Mouse (Mus musculus) testis, postnatal 10 days (tissue): ENCODE measurements around the gene Eif2b5.
A peak's percentile ranks its signal among the peaks of the same experiment; 100 is the strongest.

ENCODE experiments used
- DNase-seq: peaks from one replicate; pipeline ENCODE4 v3.0.0; 2021; ENCODE audit warnings: low spot score

Gene Eif2b5

DNA sequence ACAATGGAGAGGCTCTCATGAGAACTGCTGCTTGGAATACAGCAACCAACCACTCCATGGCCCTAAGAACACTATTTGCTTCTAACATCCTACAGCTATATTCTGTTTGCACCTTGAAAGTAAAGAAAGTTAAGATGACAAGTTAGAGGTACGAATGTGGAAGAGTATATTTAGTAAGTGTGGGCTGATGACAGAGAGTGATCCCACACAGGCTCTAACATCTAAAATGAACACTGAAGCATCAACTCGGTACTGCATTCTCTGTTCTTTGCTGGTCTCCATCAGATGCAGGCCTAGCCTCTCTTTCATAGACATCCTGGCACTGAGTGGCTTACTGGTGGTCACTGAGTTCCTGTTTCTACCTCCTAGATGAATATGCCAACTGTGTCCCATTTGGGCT lies 9.4 kb upstream of the Eif2b5 start:
- no peak for DNase-seq

DNA sequence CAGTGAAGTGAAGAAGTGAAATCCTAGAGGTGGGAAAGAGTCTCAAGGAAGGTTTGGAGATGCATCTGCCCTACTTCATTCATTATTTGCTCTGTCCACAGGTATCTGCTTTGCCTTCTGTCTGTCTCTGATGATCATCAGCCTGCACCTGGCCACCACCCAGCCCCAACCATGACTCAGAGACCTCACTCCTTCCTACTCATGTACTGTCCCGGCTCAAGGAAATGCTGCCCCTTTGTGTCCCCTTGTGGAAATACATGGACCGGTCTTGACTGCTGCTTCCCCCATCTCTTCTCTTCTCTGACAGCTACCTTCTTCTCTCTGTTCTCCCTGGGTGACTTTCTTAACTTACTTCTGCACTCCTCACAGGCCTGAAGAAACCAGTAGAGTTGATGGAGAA lies 8.0 kb upstream of the Eif2b5 start:
- peak; percentile 52 for DNase-seq

DNA sequence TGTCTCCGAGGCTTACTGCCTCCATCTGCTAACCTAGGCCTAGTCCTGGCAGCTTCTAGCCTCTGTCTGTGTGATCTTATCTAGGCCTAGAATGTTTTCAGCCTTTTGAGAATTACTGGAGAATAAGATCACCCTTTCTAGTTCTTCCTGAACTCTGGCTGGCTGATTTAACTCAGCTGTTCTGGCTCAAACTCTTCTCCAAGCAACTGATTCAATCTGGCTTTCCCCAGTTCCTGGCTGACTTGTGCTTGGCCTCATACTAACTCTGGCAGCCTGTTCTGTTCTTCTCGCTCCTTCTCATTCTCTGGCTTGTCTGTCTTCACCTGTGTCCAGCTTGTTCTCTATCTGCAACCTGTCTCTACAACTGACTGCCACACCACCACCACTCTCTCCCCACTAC lies 7.3 kb upstream of the Eif2b5 start:
- no peak for DNase-seq

DNA sequence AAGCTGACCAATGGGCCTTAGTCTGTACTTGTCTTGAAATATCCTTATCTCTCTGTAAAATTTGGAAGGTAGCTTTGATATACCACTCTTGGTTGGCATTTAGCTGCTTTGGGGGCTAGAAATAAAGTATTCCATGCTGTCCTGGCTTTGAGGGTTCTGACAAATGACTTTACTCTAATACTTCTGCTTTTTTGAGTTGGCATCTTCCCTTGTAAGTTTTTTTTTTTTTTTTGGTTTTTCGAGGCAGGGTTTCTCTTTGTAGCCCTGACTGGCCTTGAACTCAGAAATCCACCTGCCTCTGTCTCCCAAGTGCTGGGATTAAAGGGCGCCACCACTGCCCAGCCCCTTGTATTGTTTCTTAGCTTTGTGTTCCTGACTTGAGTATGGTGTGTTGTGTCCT lies 5.2 kb upstream of the Eif2b5 start:
- DNase-seq, result no peak

DNA sequence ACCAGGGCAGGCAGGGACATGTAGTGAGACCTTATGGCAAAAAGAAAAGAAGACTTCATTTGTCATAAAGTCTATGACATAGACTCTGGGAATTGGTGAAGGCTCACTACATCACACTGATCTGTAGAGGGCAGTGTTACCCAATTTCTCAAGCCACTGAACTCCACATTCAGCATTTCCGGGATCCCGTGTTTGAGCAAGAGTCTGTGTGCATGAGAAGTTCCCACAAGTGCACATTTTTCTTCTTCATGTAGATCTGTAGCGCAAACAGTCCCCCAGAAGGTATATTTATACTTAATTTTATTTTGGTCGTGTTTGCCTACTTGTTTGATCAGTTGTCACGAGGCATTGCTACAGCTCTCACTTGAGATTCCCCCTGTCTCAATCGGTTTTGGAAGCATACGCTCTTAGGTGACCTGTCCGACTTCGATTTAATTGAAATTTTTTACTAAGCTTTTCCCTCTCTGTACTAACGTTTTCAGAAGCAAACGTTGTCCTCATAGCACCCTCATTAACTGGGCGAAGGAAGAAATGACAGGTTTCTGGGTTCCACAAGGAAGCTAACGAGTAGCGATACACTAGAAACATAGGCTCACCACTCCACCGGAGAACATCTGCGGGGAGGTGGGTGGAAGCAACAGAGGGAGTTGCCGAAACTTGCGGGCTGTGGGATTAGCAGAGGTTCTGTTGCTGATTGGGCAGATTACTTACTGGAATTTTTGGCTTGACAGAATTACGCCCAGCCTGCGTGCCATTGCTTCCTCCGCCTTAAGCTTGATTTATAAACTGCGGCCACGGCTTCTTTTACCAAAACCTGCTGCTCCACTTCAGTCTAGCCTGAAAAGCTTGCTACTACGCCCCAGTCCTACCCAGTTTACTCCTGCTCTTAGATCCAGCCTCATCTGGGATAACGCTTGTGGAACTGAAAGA lies 1.7 kb upstream of the Eif2b5 start:
- no peak for DNase-seq

DNA sequence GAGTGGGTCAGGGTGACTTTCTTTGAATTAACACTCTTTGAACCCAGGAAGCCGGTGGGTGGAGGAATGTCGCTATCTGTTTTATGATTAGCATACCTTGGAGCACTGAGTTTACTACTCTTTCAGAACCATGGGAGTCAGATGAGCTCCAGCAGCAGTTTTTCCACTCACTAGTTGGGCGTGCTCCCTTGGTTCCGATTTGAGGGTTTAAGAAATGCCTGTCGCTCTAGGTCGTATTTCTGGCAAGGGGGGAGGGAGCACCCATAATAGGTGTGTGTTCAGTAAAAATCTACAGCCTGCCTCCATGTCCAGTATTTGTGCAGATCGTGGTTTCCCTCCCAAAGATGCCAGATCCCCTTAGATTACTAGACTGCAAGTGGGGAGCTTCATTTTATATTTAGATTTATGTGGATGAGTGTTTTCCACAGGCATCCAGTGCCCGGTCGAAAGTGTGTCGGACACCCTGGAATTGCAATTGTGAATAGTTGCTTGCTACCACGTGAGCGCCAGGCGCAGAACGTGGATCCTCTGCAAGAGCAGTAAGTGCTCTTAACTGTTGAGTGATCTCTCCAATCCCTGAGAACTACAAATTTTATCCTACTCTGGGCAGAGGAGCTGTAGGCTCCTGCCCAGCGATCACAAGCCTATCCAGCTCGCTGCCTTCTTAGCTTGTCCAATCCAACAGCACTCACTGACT lies 489 bp upstream of the Eif2b5 start:
- no peak for DNase-seq

DNA sequence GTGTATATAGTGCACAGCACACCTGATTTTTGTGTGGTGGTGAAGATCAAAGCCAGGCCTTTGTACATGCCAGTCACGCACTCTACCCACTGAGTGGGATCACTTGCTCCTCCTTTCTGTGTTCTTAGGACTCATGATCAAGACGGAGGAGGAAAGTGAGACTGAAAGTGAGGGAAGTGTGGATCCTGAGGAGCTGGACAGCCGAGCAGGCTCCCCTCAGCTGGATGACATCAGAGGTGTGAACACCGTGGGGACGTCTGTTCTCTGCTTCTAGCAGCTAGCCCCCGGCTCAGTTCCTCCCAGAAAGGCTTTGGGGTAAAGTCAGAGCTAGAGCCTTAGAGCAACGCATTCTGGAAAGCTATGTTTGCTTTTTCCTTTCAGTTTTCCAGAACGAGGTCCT lies 7.4 kb downstream of the Eif2b5 start:
- no peak for DNase-seq

DNA sequence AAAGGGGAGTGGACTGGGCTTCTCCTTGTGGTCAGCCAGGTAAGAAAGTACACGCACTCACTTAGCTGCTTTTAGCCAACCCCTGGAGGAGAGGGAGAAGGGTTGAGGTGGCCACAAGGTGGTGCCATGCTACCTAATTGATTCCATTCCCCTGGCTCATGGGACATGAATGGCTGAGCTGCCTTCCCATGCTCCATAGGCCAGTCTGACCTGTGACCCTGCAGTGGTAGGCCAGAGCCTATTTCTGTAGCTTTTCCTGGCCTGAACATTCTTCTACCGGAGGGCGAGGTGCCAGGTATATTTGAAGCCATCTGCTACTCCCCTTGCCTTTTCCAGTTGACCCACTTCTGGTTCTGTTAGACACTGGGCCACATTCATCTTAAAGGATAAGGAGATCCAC lies 10.7 kb downstream of the Eif2b5 start:
- DNase-seq, result peak; percentile 69

DNA sequence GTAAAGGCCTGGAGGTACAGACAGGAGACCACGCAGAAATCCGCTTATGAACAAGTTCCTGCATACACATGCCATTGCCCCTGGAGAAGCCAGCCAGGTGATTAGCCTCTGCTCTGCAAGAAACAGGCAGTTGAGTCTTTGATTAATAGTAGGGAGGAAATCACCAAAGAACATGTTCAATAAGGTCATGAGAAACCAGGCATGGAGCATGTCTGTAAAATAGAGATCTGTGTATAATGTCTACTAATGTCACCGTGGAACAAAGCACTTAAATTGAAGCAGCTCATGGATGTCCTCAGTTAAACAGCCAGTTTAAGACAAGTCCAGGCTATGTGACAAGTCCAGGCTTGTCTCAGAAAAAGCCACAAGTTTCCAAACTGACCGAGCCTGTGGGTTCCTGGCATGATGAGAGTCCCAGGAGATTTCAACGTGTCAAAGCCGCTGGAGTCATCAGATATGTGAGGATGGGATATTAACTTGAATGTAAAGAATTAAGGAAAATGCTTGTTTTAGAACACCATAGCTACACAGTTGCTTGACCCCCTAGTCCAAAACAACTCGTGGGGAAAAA lies 12.7 kb downstream of the Eif2b5 start:
- DNase-seq, result no peak

DNA sequence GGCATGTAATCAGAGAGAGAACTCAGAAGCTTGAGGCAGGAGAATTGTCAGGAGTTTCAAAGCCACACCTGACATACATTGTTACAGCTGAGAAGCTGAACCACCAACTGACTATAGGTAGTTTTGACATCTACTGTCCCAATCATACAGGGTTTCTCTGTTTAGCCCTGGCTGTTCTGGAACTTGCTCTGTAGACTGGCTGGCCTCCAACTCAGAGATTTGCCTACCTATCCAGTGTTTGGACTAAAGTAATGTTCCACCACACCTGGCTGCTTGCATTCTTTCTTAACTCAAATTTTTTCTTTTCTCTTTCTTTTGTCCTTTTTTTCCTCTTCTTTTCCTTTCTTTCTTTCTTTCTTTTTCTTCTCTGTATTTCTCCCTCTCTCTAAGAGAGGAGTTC lies 17.4 kb downstream of the Eif2b5 start:
- DNase-seq, result no peak

DNA sequence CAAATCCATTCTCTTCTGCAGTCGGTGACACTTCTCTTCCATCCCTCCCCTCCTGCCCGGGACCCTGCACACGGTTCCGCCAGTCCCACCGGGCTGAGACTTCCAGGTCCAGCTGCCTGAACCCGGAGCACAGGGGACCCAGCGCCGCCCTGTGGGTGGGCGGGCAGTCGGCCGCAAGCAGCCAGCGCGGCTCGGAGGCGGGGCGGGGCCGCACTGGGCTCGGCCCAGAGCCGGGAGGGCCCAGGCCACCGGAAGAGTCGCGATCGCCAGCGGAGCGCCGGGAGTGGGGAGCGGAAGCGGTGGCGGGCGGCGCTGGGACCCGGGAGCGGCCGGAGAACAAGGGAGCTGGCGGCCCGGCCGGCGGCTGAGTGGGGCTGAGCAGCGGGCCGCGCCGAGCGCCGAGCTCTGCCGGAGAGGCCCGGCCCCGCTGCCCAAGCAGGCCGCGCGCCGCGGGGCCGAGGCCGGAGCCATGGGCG lies 18.1 kb downstream of the Eif2b5 start, which contains the start of gene Dvl3:
TSS of gene Dvl3 (plus strand) at position 257 of the 476 bp plus-strand sequence.
- DNase-seq, result peak; percentile 93

DNA sequence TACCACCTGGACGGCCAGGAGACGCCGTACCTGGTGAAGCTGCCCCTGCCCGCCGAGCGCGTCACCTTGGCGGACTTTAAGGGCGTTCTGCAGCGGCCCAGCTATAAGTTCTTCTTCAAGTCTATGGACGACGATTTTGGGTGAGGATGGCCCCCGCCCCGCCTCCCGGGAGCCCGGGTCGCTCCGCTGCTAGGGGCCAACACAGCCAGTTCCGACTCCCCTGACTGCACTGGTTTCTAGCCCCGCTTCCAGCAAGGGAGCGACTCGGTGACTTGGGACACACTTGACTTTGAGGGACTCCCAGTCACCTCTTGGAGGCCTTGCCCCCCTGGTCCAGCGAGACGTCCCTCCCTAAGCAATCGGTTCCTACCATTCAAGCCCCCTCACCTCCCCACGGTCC lies 18.6 kb downstream of the Eif2b5 start:
- DNase-seq, result no peak

DNA sequence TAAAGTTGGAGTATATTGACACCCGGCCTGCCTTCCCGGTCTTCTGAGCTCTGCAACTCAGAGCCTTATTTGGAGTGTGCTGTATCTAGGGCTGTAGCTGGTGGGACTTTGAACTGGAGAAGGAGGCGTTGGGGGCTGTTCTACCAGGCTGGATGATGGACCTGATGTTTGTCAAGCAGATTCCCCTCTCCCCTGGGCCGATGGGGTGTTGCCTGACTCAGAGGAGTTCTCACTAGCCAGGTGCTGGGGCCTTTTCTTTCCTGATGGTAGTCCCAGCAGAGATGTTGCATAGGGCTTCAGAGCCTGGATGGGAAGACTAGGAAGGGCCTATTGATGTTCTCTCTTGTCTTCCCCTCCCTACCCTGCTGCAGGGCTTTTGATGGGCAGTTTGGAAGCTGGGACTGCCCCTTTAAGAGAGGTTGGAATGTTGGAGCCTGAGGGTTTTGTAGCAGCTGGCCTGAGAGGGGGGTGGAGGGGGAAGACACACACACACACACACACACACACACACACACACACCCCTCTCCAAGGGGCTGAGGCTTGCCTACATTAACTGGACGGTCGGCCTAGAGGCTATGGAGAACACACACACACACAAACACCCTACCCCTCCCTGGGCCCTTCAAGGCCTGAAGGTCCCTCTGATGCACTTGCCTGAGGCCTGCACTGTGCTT lies 19.2 kb downstream of the Eif2b5 start:
- DNase-seq, result no peak

DNA sequence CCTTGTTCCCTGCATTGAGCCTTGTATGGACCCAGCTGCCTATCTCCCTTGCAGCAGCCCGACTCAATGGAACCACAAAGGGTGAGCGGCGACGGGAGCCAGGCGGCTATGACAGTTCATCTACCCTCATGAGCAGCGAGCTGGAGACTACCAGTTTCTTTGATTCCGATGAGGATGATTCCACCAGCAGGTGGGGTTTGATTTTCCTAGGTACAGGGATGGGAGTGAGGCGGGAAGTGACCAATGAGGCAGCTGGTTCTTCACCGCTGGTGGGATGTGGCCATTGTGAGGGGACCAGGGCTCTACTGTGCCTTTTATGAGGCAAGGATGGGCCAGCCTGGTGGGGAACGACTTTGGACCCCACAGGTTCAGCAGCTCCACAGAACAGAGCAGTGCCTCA lies 25.3 kb downstream of the Eif2b5 start:
- no peak for DNase-seq

DNA sequence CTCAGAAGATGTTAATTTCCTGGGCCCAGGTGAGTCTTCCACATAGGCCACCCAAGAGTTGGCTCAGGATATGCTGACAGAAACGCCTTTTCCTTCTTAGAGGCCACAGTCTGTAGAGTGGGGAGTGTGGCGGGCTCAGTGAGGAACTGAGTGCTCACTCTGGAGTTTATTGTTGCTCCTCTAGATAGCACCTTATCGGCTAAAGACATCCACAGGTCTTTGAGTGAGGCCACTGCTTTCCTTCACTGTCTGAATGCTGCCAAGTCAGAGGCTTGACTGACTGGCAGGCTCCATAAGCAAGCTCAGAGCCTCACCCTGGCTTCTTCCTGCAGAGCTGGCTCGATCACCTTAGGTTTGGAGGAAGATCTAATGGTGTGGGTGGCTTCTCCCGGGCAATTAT lies 30.2 kb downstream of the Eif2b5 start:
- no peak for DNase-seq

DNA sequence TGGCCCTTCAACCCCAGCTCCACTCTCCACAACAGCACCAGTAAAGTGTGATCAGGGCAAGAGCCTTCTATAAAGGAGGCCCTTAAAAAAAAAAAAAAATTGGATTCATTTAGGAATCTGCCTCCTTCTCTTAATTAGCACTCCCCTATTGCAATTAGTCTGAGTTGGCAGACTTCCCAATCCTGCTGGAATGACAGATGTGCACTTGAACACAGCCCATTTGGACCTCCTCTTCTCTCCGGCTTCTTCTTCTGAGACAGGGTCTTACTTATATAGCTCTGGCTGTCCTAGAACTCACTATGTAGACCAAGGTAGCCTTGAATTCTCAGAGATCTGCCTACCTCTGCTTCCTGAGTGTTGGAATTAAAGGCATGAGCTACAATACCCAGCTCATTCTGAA lies 30.8 kb downstream of the Eif2b5 start:
- DNase-seq, result no peak

DNA sequence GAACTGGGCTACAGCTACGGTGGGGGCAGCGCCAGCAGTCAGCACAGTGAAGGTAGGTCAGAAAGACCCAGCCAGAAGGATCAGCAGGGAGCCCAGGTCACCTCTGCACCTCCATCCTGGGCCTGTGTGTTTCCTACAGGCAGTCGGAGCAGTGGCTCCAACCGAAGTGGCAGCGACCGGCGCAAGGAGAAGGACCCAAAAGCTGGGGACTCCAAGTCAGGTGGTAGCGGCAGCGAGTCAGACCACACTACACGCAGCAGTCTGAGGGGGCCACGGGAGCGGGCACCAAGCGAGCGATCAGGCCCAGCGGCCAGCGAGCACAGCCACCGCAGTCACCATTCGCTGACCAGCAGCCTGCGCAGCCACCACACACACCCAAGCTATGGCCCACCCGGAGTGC lies 32.3 kb downstream of the Eif2b5 start:
- DNase-seq, result no peak

DNA sequence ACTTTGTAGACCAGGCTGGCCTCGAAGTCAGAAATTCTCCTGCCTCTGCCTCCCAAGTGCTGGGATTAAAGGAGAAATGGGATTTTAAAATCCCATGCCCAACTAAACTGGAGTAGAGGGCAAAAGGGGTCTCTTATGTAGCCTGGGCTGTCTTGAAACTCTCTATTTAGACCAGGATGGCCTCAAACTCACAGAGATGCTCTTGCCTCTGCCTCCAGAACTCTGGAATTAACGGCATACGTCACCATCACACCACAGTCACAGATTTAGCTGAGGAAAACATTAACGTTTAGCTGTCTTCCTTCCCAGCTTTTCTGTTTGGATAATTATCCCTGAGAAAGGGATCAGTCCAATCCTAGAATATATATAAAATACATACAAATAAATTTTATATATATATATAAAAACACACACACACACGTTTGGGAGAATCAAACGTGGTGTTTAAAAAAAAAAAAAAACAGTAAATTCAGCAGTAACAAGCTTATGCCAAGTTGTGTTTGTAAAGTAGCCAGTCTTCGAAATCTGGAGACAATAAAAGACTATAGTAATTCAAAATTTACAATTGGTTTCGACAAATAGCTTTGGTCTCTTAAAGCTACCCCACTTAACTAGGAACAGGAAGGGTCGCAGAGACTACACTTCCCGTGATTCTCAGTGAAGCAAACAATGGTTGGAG lies 36.1 kb downstream of the Eif2b5 start:
- no peak for DNase-seq

DNA sequence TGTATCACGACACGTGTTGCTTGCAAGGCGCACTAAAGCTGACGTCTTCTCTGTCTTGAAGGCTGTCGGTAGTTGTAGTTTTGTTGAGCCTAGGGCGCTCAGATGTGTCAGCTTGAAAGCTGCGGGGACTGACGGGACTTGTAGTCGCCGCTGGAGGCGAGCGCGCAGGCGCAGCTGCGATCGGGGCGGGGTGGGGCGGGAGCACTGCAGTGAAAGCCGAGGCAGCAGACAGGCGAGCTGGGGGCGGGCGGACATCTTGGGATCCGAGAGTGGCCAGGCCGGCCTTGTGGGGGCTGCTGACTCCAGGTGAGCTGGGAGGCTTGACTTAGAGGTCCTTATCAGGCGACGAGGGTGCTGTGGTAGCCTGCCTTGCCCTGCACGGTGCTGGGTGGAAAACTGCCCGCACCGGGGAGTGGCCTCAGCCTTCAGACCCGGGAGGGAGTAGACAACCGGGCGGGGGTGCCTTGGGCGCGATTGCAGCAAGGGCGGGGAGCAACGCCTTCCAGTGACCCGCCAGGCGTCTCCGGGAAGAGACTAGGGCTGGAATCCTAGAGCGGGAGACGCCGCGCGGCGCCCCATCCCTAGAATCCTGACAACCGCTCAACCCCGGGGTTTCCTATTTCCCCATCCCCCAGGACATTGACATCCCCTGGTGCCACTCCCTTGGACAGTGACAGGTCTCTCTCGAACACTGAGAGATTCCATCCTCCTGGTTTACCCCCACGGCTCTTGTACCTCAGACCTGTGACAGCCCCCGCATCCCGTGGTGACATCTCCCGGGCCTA lies 36.9 kb downstream of the Eif2b5 start, which contains the start of gene Ap2m1:
TSS of gene Ap2m1 (plus strand) at position 183 of the 785 bp plus-strand sequence.
- peak; percentile 93 for DNase-seq

DNA sequence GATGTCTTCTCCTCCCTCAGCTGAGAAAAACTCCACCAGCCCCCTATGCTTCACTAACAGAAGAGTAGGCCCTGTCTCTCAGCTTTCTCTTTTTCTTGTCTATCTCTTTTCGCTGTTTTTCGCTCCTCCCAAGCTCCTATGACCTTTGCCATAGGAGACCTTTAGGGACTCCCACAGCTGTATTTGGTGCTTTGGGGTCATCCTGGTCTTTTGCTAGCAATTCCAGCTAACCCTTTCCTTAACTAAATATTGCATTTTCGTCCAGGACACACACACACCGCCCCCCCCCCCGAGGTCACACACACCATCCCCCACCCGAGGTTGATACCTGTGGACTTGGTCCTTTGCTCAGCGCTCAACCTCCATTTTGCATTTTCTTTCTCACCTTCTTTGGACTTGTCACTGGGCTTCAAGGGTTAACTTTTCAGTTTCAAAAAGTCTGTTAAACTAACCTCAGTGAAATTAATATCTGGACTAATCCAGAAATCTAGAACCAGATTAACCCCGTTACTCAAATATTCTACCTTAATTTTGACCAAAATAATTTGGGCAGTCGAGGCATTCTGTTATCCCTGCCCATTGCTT lies 37.6 kb downstream of the Eif2b5 start:
- no peak for DNase-seq
